Mouse (Mus musculus): Measurements from ENCODE around the gene Akap8.

Akap8 gene

DNA sequence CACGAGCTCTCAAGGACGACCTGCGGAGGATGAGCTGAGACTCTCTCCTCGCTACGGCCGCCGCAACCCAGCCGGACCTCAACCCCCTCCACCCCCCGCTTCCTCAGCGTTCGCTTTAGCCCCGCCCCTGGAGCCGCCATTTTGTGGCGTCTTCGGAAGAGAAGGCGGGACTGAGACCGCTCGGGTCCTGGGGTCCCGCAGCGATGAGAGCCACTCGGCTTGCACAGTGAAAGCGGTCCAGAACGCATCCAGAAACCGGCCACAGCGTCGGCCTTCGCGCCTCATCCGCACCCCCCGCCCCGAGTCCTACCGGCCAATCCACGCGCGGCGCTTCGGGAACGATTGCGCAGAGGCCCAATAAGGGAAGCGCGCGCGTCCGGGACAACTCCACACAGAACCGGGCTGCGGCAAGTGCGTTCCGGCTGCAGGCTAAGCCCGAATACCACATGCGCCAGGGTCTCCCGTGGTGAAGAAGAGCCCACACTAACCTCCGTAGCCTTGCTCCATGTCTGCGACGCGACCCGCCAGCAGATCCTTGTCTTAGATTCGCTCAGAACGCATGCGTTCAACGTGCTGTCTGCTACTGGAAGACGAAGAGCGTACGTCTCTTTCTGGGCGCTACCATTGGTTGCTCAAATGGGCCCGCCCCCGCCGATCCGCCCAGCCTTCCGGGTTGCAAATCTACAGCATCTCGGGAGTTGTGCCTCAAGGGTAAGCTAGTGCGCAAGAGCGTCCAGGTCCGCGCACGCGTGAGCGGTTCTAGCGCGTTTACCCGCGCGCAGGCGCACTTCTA is at the start of gene Akap8:
Gene Akap8, minus strand, starts transcription at position 642 of the 793 bp plus-strand sequence.
- DNase-seq (ENCODE audit: low spot score in 2 of 2), result peak; percentile 98 to 99

DNA sequence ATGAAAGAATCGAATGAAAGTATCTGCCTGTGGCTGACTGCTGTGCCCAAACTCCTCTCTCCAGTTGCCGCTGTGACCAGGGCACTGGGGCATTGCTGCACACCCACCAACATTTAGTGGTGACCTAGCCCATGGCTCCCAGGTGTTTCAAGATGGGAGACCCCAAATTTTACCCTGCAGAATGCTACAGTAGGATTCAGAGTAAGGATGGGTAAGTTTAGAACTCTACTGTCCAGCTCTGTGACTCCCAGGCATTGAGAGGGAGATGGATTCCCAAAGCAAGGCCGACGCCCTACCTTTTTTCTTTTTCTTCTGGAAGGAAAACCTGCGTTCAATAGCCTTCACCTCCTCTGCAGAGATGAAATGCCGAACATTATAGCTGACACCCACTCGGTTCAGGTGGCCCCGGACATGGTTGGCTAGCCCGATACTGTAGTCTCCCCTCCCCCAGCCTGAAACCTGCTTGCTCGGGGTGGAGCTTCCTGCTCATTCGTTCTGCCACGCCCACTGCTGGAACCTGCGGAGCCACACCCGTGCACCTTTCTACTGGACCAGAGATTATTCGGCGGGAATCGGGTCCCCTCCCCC is 48.0 kb upstream of the Akap8 start:
- DNase-seq (ENCODE audit: low spot score in 2 of 2), result no peak

DNA sequence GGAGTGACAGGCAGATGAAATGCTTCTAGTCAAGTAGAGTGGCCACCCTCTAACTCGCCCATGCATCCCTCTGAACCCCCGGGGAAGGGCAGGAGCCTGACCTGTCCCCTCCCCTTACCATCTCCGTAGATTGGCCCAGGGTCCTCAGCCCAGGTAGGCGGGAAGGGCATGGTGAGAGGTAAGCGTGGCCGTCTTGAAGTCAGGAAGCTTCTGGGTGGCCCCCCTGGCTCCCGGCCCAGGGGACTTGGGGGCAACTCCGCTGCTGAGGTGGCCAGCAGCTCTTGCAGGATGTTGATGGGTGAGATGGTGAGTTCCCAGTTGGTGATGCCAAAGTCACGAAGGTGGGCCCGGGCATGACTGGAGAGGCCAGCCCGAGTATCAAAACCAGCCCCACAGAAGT is 46.7 kb upstream of the Akap8 start:
- DNase-seq (ENCODE audit: low spot score in 2 of 2), result no peak

DNA sequence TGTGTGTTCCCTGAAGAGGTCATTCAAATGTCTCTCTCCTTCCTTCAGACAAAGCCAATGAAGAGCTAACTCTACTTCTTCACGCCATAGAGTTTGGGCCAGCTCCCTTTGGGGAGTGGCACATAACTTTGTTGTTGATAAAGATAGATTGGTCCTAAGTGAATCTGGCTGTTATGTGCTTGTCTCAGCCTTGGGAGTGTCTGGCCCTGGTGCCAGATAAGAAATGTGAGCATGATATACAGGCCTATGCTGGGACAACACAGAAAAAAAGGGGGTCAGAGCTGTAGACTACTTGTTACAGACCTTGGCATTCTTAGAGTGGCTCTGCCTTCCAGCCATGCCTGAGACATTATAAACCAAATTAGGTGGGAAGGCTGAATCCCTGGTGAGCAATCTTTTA is 44.3 kb upstream of the Akap8 start:
- DNase-seq (ENCODE audit: low spot score in 2 of 2), result no peak

DNA sequence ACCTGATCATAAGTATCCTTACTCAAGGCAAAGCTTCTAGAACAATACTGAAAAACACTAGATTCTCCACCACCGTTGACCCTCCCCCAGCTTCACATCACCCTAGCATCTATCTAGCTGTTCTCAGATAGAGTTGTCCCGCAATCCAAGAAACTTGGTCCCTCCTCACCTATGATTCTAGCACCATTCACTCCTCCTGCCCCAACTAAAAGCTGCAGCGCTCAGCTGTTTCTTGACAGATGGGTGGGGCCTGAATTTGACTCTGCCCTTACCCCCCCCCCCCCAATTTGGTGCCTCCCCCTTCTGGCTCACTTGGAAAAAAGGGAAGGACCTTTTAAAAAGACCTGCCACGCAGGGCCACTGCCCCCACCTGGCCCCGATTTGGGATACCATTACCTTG is 43.8 kb upstream of the Akap8 start:
- DNase-seq (ENCODE audit: low spot score in 2 of 2), result no peak

DNA sequence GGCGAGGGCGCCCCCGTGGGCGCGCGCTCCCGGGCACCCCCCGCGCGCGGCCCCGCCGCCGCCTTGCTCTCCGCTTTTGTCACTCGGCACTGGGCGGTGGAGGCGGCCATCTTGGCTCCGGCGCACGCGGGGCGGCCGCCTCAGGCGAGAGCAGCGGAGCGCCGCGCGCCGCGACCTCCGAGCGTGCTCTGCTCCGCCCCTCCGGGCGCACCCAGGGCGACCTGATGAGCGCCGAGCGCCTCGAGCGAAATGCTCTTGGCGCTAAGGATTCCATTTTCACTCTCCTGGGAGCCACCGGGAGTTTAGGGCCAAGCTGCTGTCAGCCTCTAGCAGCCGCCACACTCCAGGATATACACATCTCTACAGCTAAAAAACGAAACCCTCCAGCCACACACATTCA is 43.3 kb upstream of the Akap8 start:
- DNase-seq (ENCODE audit: low spot score in 2 of 2), result peak; percentile 83 to 91

DNA sequence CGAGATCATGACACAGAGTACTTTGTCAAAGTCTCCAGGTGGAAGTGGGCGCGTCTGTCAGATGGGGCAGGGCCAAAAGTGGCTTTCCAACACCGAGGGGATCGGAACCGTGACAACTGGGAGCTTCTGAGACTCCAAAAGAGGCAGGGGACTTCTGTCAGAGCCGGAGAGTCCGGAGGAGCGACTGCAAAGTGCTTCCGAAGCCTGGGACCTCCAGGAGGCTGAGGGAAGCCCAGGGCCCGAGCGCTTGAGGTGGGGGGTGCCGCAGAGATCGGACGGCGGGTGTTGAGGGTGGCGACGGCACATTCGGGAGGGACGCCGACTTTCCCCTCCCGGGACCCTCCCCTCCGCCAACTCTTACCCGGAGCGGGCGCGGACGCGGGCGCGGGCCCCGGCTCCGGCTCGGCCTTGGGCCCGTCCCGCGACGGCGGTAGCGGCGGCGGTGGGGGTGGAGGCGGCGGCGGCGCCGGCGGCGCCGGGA is 42.8 kb upstream of the Akap8 start:
- no peak for DNase-seq (ENCODE audit: low spot score in 2 of 2)

DNA sequence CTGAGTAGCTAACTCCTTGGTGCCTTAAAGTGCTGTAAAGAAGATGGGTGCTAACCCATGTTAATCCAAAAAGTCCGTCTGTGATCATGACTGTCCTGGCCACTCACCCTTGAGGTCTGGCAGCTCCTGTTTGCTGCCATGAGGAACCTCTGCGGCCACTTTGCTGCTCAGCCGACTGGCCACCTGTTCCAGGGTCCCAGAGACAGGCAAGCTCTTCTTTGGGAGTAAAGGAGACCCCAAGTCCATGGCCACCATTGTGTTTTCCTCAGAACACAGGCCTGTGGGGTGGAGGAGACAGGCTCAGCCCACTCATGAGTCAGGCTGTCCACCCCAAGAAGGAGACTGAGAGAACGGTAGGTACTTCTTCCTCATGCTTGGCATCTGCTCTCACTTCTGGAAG is 41.6 kb upstream of the Akap8 start:
- no peak for DNase-seq (ENCODE audit: low spot score in 2 of 2)

DNA sequence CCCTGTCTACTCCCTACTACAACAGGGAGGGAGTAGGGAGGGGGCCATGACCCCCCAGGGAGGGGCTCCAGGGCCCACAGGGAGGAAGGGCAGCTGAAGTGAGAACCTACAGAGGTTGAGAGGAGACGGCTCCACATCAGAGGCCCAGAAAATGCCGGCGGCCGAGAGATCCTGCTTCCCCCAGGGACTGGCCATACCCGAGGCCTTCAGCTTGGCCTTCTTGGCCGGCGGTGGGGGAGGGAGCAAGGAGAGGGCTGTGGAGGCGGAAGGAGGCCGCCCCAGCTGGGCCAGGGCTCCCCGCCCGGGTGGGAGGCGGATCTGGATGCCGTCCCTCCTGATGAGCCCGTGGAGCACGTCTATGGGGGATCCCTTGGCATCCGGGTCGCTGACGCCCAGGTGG is 38.9 kb upstream of the Akap8 start:
- DNase-seq (ENCODE audit: low spot score in 2 of 2), result no peak

DNA sequence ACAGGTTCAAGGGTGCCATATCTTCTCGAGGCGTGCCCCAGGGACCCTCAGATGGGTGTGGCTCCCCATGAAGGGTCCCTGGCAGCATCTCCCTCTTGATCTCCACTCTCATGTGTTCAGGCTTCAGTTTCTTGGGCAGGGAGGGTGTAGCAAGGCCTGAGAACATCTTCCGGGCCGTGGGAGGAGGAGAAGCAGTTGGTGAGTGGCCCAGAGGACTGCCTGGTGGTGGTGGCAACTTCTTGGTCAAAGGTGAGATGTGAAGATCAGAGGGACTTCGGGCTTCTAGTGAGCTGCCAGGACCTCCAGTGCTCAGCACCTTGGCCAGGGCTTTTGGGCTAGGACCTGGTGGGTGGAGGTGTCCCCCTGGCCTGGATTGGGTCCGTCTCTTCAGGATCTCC is 37.9 kb upstream of the Akap8 start:
- no peak for DNase-seq (ENCODE audit: low spot score in 2 of 2)

DNA sequence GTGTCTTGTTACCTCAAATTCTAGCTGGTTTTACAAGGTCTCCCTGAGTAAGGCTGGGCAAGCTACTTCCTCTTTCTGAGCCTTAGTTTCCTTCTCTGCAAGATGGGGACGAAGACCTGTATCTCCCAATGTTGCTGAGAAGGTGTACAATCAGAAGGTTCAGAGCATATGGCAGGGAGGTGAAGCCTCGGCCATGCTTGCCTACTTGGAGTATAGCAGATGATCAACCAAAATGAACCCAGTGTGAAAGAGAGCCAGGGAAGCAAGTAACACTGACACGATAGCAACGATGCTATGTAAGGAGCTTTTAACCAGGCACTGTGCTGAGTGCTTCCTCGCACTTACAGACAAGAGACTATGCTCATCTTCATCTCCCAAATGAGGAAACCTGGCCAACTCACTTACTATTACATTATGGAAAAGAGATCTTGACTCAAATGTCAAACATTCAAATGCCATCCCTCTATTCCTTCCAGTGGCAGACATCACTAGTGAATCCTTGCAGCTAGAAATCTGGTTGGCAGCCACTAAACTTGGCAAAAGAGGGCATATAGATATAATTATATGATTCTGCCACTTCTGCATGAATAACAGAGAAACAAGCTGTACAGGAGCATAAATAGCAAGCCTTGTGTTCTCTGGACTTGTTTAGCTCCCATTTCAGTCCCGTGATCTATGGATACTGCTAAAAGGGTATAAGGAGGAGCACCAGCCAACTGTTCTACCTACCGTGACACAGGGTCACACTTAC is 37.3 kb upstream of the Akap8 start:
- DNase-seq (ENCODE audit: low spot score in 2 of 2), result peak in 1 of 2 experiments; percentile 32

DNA sequence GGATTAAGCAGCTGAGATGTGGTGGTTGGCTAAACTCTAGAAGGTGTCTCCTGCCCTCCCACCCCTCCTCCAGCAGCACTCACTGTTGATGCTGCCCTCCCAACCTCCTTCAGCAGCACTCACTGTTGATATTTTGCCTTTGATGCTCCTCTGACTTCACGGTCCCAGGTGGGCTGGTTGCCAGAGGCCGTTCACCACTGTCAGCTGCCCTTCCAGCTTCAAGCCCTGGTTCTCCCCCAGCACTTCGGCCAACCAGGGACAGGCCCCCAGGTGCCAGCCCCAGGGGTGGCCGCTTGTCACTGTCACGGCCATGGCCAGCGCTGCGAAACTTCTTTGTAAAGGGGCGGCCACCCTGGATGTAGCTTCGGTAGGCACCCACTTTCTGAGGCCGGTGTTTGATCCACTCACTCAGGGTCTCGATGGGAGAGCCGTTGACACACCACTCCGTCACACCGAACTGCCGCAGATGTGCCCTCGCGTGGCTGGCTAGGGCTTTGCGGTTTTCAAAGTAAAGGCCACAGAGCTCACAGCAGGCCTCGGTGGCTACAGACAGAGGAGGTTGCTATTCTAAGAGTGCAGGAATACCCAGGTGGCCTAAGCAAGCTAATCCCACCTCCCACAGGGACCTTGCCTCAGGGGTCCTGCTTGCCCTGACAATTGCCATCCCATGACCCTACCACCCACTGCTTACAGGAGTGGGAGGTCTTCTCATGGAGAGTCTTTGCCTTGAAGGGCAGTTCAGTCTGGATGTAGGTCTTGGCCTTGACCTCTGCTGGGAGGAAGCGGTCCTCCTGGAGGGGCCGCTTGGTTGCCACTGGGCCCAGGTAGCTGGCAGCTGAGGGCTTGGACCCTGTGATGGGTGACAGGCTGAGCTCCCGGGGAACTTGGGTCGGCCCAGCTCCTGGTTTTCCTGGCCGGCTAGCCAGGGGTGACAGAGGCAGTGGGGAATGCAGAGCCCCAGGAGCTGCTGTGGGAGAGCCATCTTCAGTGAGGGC is 36.0 kb upstream of the Akap8 start:
- no peak for DNase-seq (ENCODE audit: low spot score in 2 of 2)

DNA sequence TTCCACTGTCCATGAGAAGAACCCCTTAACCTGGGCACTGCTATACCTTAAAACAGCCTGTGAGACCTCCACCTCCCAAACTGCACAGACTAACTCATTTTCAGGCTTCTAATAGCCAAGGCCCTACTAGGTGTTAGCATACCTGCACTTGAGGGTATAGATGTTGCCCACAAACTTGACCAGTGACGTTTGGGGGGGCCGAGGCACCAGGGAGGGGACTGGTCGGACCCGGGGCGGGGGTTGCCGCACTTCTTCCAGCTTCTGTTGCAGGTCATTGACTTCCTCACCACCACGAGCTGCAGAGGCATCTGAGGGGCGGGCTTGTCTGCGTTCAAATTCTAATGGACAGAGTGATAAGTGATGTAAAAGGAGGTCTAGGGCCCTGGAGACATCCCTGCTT is 35.2 kb upstream of the Akap8 start:
- DNase-seq (ENCODE audit: low spot score in 2 of 2), result no peak

DNA sequence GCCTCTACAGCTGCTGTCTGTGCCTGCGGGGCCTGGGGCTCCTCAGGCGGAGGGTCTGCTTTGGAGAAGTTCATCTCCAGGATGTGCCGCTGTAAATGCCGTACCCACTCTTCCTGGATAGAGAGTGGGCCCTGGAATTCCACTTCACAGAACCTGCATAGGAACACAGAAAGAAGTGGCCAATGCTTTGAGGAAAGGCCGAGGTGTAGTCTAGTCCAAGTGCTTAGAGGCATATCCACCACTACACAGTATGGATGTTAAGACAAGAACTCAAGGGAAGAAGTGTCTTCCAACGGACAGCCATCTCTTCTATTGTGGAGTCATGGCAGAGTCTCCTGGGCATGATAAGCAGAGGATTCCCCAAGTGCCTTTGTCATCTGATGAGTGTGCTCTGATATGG is 34.0 kb upstream of the Akap8 start:
- DNase-seq (ENCODE audit: low spot score in 2 of 2), result no peak

DNA sequence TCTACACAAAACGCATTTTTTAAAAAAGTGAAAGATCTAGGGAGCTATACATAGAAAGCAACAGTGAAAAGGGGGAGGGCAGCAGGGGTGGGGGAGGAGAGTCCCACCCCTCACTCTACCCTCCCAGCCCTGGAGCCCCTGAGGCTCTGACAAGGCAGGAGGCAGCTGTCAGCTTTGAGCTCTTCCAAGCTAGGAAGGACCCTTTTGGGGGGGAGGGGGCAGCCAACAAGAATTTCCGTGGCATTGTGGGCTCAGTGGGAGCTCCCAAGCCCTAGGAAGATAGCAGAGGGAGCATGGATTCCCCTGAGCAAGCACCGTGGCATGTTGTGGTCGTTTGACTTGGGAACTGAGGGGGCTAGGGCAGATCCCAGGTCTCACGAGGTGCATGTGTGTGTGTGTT is 33.2 kb upstream of the Akap8 start:
- no peak for DNase-seq (ENCODE audit: low spot score in 2 of 2)

DNA sequence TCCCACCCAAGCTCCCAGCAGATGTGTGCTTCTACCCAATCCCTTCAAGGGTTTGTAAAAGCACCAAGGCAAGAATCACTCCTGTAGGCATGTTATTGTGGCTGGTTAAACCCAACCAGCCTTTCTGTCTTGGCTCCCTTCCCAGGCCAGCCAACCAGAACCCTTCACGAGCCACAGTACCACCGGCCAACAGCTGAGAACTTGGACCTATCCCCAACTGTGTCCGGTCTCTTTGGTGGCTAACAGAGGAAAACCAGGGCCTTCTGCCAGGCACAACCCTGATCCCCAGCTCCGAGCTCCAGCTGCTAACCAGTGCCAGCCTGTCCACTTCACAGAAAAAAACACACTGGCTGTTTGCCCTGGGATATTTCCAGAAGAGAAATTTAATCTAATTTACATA is 32.7 kb upstream of the Akap8 start:
- peak; percentile 47 to 62 for DNase-seq (ENCODE audit: low spot score in 2 of 2)

DNA sequence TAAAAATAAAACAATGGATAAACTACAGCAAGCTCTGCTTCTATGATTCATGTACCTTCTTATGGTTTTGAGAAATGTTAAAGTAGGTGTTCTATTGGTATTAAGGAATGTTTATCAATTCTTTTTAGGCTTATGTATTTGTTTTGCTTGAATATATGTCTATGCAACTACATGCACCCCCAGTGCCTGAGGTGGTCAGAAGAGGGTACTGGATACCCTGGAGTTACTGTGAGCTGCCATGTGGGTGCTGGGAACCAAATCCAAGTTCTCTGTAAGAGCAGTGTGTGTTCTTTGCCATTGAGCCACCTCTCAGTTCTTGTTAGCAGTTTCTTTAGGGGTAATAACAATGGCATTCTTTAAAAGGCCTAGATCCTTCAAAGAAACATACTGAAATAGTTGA is 30.7 kb upstream of the Akap8 start:
- no peak for DNase-seq (ENCODE audit: low spot score in 2 of 2)

DNA sequence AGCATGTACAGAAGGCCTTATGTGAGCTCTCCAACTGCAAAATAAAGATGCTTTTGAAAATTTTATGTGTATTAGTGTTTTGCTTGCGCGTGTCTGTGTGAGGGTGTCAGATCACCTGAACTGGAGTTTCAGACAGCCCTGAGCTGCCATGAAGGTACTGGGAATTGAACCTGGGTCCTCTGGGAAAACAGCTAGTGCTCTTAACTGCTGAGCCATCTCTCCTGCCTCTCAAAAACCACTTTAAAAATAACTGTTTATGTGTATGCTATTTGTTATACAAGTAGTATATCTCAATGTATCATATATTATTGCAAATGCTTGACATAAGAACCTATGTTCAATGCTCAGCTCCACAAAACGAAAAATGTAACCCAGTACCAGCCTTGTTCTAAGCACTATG is 30.2 kb upstream of the Akap8 start:
- no peak for DNase-seq (ENCODE audit: low spot score in 2 of 2)

DNA sequence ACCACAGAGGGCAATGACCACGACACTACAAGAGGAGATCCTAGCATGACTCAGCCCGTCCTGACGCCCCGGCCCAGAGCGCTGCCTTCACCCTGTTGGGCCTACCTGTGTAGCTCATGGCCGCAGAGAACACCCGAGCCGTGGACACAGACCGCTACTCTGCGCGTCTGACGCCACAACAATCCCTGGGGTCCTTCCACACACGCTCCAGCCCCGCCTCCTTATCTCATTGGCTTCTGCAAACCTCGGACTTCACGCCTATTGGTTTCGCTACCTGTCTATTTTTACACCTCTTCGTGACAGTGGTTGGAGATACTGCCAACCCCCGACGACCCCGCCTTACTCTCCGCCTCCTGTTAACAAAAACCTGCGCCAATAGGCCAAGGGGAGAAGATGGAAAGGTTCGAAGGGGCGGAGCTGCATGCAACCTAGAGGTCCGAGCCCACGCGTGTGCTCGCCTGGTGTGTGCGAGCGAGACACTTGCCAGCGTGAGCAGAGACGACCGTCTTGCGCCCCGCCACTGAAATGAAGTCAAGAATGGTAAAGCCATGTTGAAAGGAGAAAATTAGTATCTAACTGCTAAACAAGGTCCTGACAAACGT is 29.4 kb upstream of the Akap8 start, which contains the start of gene Akap8l:
Gene Akap8l, minus strand, starts transcription at position 226 of the 602 bp plus-strand sequence.
- peak; percentile 97 to 99 for DNase-seq (ENCODE audit: low spot score in 2 of 2)

DNA sequence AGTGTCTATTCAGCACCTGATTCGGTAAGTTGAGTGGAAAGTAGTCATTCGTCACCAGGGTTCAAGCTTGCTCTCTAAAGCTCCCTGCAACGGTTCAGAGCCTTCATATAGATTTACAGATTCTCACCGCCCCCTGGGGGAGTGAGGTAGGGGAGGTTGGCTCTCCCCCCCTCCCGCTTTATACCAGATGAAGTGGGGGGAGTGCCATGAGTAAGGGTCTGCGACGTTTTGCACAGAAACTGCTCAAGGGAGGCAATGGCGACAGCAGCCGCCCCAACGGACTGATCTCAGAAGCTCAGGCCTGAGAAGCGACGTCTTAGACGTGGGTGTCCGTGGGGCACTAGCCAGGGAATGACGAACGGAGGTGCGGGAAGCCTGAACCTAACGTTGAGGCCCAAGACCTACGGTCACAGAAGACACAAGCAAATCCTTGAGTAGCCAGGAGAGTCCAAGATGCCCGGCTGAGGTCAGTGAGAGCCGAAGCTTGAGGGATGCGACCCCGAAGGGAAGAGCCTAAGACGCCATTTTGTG is 28.9 kb upstream of the Akap8 start:
- DNase-seq (ENCODE audit: low spot score in 2 of 2), result no peak

Data from frontal cortex, postnatal 36 days (tissue).